Mouse (Mus musculus): ENCODE measurements around the gene Spin1. TPM values are rescaled to one million over a fixed set of nuclear protein-coding genes. Genes with fewer than 3 reads are reported as not detected.

Gene Spin1
- polyA plus RNA-seq, 1 experiment from 2014 or later: 46.9 TPM

DNA sequence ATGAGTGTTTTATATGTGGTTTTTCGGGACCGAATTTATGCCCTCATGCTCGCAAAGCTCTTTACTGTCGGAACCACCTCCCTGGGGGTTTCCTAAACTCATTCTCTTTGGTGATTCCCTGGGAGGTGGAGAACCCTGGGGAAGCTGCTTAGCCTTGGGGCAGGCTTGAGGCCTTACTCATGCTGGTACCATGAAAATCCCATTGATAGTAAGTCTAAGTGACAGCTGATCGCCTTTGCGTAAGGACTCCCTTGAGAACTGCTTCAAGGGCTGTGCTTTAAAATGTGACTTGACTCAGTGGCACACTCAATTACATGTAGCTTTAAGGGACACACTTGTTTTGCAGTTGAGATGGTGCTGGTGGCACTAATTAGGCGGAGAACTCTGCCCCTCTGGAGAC lies 71.9 kb downstream of the Spin1 start:
- H3K4me3 ChIP-seq: no peak overlapping the region
- no peaks in the 10 kb centered on the region for H3K36me3 ChIP-seq
- peaks cover 22% of the 10 kb centered on the region for H3K27me3 ChIP-seq (replicated peaks)
- H3K4me2 ChIP-seq: no peak overlapping the region
- no peak overlapping the region for H3K27ac ChIP-seq (replicated peaks)
- H3K4me1 ChIP-seq: peaks cover 31% of the 10 kb centered on the region
- WGBS: 89% methylated on average over 7 of the region's 7 CpGs
- peaks cover 5% of the 10 kb centered on the region; the same call in 1 of the 2 replicates for H3K9me3 ChIP-seq
- no peak overlapping the region for H3K9ac ChIP-seq
- no peak for ATAC-seq (ENCODE audit: extremely low read depth, insufficient number of reproducible peaks, low FRiP score, low TSS enrichment)

DNA sequence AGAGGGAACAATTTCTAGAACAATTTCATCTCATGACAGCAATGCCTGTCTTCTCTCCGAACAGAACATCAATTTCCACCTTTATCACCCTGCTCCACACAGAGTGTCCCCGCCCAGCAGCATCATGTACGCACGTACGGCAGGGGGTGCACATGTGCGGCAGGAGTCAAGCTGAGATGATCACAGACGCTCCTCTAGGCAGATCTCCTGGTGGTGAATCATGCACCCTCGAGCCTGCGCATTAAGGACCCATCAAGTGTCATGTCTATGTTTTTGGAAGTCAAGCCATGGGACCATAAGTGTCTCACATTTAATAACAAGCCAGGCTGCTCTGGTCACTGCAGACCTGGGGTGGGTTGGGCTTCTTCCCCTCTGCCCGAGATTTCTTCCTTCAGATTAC lies 78.3 kb downstream of the Spin1 start:
- no peak overlapping the region for H3K27ac ChIP-seq (replicated peaks)
- no peak overlapping the region for H3K9ac ChIP-seq
- H3K27me3 ChIP-seq (replicated peaks): no peaks in the 10 kb centered on the region
- ATAC-seq (ENCODE audit: extremely low read depth, insufficient number of reproducible peaks, low FRiP score, low TSS enrichment): no peak
- H3K4me3 ChIP-seq: no peak overlapping the region
- 66% methylated on average over 10 of the region's 10 CpGs for whole genome bisulfite sequencing
- peaks cover 11% of the 10 kb centered on the region for H3K4me1 ChIP-seq
- H3K36me3 ChIP-seq: no peaks in the 10 kb centered on the region
- no peak overlapping the region for H3K4me2 ChIP-seq
- peaks cover 5% of the 10 kb centered on the region; the same call in 1 of the 2 replicates for H3K9me3 ChIP-seq

DNA sequence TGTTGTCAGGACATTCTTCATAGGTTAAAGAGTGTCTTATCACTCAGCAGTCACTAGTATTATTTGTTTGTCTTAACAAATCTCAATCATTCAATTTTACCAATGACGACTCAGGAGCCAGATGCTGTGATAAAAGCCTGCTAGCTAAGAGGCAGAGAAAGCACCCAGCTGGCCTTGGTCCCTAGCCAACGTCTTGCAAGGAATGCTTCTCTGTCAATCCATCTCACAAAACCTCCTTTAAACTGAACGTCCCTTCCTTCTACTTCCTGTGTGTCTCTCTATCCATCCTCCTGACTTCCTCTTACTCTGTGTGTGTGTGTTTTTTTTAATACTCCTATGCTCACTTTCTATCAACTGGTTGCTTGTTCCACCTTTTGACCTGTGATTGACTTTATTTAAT lies 78.7 kb downstream of the Spin1 start:
- H3K27me3 ChIP-seq (replicated peaks): no peaks in the 10 kb centered on the region
- H3K4me2 ChIP-seq: no peak overlapping the region
- H3K4me1 ChIP-seq: peaks cover 7% of the 10 kb centered on the region
- H3K9ac ChIP-seq: no peak overlapping the region
- WGBS: 35% methylated on average over 3 of the region's 3 CpGs
- ATAC-seq (ENCODE audit: extremely low read depth, insufficient number of reproducible peaks, low FRiP score, low TSS enrichment): no peak
- peaks cover 5% of the 10 kb centered on the region; the same call in 1 of the 2 replicates for H3K9me3 ChIP-seq
- H3K27ac ChIP-seq (replicated peaks): no peak overlapping the region
- H3K4me3 ChIP-seq: no peak overlapping the region
- no peaks in the 10 kb centered on the region for H3K36me3 ChIP-seq

DNA sequence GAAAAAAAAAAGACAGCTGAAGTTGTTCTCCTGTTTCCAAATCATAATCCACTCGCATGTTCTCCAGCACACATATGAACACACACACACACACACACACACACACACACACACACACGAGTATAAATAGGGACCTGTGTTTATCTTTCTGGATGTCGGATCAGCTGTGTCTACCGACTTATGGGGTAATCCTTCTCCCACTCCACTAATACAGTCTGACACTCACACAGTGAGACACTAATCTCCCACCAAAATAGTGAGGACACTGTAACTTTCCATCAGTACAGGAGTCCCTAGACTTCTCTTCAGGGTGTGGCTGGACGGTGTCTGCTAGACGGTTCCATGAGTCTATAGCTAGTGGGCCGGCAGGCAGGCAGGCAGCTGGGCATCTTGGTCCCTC lies 81.6 kb downstream of the Spin1 start:
- WGBS: 61% methylated on average over 7 of the region's 7 CpGs
- H3K27me3 ChIP-seq (replicated peaks): no peaks in the 10 kb centered on the region
- H3K36me3 ChIP-seq: no peaks in the 10 kb centered on the region
- H3K4me1 ChIP-seq: no peaks in the 10 kb centered on the region
- ATAC-seq (ENCODE audit: extremely low read depth, insufficient number of reproducible peaks, low FRiP score, low TSS enrichment): no peak
- no peak overlapping the region for H3K4me2 ChIP-seq
- no peak overlapping the region for H3K4me3 ChIP-seq
- no peak overlapping the region for H3K27ac ChIP-seq (replicated peaks)
- H3K9me3 ChIP-seq: peaks cover 6% of the 10 kb centered on the region; the same call in 1 of the 2 replicates
- H3K9ac ChIP-seq: no peak overlapping the region

DNA sequence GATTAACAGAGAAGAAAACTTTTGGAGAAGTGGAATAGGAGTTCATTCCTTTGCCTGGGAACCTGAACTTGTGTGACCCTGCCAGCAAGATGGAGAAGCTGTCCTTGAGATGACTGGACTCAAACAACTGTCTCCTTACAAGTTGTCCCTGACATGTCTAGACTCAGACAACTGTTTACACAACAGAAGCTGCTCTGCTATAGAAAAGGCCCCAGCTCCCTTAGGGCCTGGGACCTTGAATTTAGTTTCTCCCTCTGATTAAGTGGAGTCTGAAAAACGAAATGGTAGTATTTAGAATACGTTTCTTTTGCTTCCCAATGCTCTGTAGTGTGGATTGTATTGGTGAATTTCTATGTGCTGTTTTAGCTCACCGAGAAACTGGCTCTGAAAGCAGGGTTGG lies 84.2 kb downstream of the Spin1 start:
- Histone ChIP-seq H3K9me3 (peaks cover 6% of the 10 kb centered on the region; the same call in 1 of the 2 replicates), H3K27me3 (replicated peaks) (no peaks in the 10 kb centered on the region), H3K36me3 (no peaks in the 10 kb centered on the region), H3K4me2 (no peak overlapping the region), H3K4me1 (no peaks in the 10 kb centered on the region), H3K9ac (no peak overlapping the region), H3K27ac (replicated peaks) (no peak overlapping the region), H3K4me3 (no peak overlapping the region)
- ATAC-seq (ENCODE audit: extremely low read depth, insufficient number of reproducible peaks, low FRiP score, low TSS enrichment): no peak
- 61% methylated on average over 3 of the region's 3 CpGs for WGBS

DNA sequence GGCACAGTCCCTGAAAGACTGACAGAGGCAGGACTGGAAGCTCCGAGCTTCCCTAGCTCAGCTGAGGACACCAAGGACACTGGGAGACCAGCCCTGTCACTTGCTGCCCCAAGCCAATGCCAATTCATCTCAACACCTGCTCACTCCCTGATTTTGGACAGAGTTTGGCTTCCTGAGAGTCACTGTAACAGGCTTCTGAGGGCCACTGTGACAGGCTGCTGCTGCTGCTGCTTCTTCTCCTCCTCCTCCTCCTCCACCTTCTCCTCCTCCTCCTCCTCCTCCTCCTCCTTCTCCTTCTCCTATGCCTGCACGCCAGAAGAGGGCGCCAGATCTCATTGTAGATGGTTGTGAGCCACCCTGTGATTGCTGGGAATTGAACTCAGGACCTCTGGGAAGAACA lies 89.7 kb downstream of the Spin1 start:
- Histone ChIP-seq H3K4me1 (no peaks in the 10 kb centered on the region), H3K4me2 (no peak overlapping the region), H3K9ac (no peak overlapping the region), H3K9me3 (peaks cover 6% of the 10 kb centered on the region; the same call in 1 of the 2 replicates), H3K27me3 (replicated peaks) (no peaks in the 10 kb centered on the region), H3K4me3 (no peak overlapping the region), H3K27ac (replicated peaks) (no peak overlapping the region), H3K36me3 (no peaks in the 10 kb centered on the region)
- 50% methylated on average over 3 of the region's 3 CpGs for WGBS
- no peak for ATAC-seq (ENCODE audit: extremely low read depth, insufficient number of reproducible peaks, low FRiP score, low TSS enrichment)

DNA sequence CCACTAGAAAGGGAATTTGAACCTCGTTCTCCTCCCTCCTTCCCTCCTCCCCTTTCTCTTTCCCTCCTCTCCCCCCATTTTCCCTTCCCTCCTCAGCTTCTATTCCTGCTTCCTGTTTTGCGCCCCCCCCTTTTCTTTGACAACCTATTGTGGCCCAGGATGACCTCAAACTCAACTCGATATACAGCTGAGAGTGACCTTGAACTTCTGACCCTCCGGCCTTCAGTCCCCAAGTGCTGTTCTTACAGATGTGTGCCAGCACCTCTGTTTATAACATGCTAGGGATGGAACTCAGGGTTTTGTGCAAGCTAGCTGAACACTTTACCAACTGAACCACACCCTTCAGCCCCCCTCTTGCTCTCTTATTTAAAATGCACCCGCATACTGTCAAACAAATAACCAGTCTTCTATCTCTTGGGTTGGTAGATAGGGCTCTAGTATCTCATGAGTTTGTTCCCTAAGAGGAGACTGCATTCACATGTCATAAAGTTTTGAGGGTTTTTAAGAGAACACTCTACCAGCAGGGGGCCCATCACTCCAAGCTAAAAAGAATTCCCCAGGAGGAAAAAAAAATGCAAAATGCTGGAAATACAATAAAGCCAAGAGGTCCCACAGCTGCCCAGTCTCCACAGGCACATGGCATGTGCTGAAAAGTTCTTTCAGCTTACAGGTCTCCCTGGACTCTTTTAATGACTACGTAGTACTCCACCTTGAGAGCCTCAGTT lies 90.9 kb downstream of the Spin1 start:
- H3K4me1 ChIP-seq: no peaks in the 10 kb centered on the region
- ATAC-seq (ENCODE audit: extremely low read depth, insufficient number of reproducible peaks, low FRiP score, low TSS enrichment): no peak
- no peak overlapping the region for H3K27ac ChIP-seq (replicated peaks)
- no peak overlapping the region for H3K4me2 ChIP-seq
- H3K36me3 ChIP-seq: no peaks in the 10 kb centered on the region
- WGBS: 75% methylated on average over 6 of the region's 6 CpGs
- no peaks in the 10 kb centered on the region for H3K27me3 ChIP-seq (replicated peaks)
- no peaks in the 10 kb centered on the region for H3K9me3 ChIP-seq
- no peak overlapping the region for H3K4me3 ChIP-seq
- H3K9ac ChIP-seq: no peak overlapping the region

DNA sequence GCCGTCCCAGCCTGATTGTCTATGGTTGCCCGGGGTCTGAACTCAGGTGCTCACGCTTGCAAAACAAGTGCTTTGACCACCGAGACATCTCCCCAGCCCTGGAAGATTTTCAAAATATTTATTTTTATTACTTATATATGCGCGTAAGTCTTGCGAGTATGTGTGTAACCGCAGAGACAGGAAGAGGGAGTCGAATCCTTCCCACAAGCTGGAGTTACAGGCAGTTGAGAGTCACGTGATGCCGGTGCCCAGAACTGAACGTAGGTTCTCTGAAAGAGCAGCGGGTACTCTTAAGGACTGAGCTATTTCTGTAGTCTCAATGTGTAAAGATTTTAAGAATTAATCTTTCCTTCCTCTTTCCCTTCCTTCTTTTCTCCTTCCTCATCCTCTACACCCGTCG lies 93.2 kb downstream of the Spin1 start:
- no peak for ATAC-seq (ENCODE audit: extremely low read depth, insufficient number of reproducible peaks, low FRiP score, low TSS enrichment)
- Histone ChIP-seq H3K4me3 (no peak overlapping the region), H3K4me1 (peaks cover 9% of the 10 kb centered on the region), H3K9me3 (no peaks in the 10 kb centered on the region), H3K27ac (replicated peaks) (no peak overlapping the region), H3K36me3 (no peaks in the 10 kb centered on the region), H3K9ac (no peak overlapping the region), H3K27me3 (replicated peaks) (no peaks in the 10 kb centered on the region), H3K4me2 (no peak overlapping the region)
- 82% methylated on average over 15 of the region's 15 CpGs for WGBS

DNA sequence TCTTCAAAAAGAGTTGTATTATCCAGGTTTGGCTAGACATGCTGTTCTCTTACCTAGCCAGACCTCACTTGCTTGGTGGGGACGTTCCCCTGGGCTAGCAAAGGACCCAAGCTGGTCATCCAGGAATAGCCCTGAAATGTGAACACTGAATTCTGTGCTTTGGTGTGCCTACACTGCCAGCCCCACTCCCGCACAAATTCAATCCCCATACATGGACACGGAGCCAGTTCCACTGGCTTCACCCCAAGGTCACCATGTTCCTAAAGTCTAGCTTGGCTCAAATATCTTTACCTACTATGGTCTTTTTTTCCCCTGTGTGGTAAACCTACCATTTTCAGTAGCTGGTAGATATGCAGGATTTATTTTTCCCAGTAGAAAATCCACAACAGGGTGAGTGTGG lies 97.0 kb downstream of the Spin1 start:
- no peak overlapping the region for H3K4me2 ChIP-seq
- no peak for ATAC-seq (ENCODE audit: extremely low read depth, insufficient number of reproducible peaks, low FRiP score, low TSS enrichment)
- H3K27ac ChIP-seq (replicated peaks): no peak overlapping the region
- peaks cover 9% of the 10 kb centered on the region; the same call in 1 of the 2 replicates for H3K9me3 ChIP-seq
- peaks cover 9% of the 10 kb centered on the region for H3K4me1 ChIP-seq
- 0 out of 2 replicates have a peak overlapping the region, but pooled peaks have one; percentile 24 for H3K9ac ChIP-seq
- H3K4me3 ChIP-seq: no peak overlapping the region
- H3K36me3 ChIP-seq: no peaks in the 10 kb centered on the region
- no peaks in the 10 kb centered on the region for H3K27me3 ChIP-seq (replicated peaks)
- 77% methylated on average over 3 of the region's 3 CpGs for WGBS

DNA sequence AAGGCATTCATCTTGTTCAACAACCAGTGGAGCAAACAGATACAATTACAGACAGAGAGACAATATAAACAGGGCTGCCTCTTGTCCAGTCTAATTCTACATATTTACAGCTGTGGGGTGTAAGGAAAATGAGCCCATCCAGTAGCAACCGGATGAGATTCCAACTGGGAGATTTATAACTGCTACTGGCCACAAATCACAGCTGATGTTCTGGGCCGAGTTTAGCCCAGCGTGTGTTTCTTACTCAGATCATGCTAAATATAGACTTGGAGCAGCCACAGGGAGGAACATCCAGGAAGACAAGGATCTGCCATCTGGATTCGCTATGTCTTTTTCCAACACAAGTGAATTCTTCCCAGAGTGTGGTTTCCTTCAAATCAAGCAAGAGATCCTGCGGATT lies 97.5 kb downstream of the Spin1 start:
- H3K9ac ChIP-seq: 0 out of 2 replicates have a peak overlapping the region, but pooled peaks have one; percentile 24
- H3K9me3 ChIP-seq: peaks cover 9% of the 10 kb centered on the region; the same call in 1 of the 2 replicates
- no peak overlapping the region for H3K4me2 ChIP-seq
- no peaks in the 10 kb centered on the region for H3K36me3 ChIP-seq
- 46% methylated on average over 5 of the region's 5 CpGs for WGBS
- ATAC-seq (ENCODE audit: extremely low read depth, insufficient number of reproducible peaks, low FRiP score, low TSS enrichment): no peak
- no peaks in the 10 kb centered on the region for H3K27me3 ChIP-seq (replicated peaks)
- no peak overlapping the region for H3K4me3 ChIP-seq
- H3K4me1 ChIP-seq: peaks cover 9% of the 10 kb centered on the region
- no peak overlapping the region; the same call in 1 of the 2 replicates for H3K27ac ChIP-seq (replicated peaks)

Data from heart, embryonic 13.5 days (tissue).